Mouse (Mus musculus): ENCODE measurements around the gene Setd6.

DNA sequence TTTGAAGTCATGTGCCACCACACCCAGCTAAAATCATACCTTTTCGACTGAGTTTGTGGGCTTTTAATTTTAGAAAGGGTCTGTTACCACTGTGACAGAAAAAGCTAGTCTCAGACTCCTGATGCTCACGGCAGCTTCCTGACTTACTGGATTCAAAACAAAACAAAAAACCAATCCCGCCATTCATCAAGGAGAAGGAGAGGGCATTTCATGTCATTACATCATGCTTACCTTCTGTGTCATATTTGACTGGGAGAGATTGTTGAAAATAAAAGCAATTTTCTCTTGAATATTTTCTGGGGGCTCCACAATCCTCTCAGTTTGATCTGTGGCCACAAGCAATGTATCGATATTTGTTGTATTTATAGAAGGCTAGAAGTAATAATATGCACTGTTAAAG is 32.3 kb downstream of the Setd6 start:
- TF ChIP-seq CTCF (IDR thresholded peaks at IDR 0.05; ENCODE audit: low read depth) = no peak
- no peak for TF ChIP-seq EP300 (optimal IDR thresholded peaks at IDR 0.05)

Data from stomach, postnatal 0 days (tissue).